Mouse (Mus musculus) T-helper 17 cell (primary cell): ENCODE data around the gene Catsper2.
"Not testable (repeated sequence)": the region's sequence is repeated elsewhere in the genome, so short reads cannot be mapped to it uniquely, and the experiment has no call there.

Experiments
- in situ Hi-C, 2 experiments: fragments of 300-600 bp; cut with MboI, MseI; formaldehyde crosslinking; loops; 1 replicate in 1 of 2; 2 replicates in 1 of 2; pipeline ENCODE4 v1.15.1; 2025; ENCODE audit warnings: high pct_unique_total_duplicates in 2 of 2

The Catsper2 gene

DNA sequence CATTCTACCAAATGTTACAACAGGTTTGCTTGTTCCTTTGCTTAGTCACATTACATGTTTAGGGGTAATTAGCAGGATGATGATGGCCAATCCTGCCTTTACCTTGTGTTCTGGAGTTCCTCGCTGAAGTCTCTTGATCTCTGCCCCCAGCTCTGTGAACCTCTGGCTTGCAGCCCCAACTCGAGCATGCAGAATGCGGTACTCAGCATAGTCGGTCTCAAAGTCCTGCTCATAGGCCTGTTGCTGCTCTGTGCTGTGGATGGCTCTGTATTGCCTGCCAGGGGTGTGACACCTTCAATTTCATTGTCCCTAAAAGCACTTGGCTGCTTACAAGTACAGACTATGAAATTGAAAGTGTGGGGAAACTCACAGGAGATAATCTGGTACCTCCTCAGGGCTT is 26.2 kb upstream of the Catsper2 start:
- in situ Hi-C loops, result loop anchor here in 1 of 2 experiments (5.0 kb wide), 1 partner anchor 32 kb away; no protein-coding TSS in a partner anchor

- in situ Hi-C loops, result no loop called here
Observed at GRCm38 (mm10) chr2:121434854-121435253, 21.3 kb upstream of the Catsper2 start.

GRCm38 (mm10) chr2:121425890-121426289 is 12.3 kb upstream of the Catsper2 start:
- in situ Hi-C loops, result no loop called here

DNA sequence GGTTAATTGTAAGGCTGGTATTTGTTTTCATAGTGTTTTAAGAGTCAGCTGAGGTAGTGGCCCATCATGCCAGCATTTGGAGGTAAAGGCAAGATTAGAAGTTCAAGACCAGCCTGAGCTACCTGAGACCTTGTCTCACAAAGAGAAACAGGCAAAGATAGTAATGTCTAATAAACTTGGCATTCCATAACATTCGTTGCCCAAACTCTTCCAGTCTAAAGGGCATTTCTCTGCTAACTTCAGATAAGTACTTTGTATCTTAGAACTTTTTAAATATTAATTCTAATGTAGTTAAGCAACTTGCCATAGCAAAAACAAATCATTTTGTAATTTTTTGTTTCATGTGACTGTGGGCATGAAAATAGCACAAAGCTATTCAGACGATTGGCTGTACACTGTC is 9.6 kb upstream of the Catsper2 start:
- in situ Hi-C loops, result no loop called here

DNA sequence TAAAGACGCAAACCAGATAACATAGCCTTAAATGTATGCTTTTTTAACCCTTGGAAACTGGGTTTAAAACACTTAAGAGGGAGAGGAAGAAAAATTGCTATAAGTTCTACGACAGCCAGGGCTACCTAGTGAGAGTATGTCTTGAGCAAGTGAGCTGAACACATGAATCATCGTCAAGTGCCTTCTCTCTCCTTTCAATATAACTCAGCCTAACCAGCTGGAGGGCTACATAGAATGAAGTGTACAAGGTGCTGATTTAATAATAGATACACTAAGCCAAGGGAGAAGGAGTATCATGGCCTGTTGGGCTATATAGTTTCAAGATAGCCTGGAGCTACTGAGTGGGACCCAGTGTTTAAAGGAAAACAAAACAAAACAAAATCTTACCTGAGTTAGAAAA is 4.9 kb upstream of the Catsper2 start:
- in situ Hi-C loops, result no loop called here

DNA sequence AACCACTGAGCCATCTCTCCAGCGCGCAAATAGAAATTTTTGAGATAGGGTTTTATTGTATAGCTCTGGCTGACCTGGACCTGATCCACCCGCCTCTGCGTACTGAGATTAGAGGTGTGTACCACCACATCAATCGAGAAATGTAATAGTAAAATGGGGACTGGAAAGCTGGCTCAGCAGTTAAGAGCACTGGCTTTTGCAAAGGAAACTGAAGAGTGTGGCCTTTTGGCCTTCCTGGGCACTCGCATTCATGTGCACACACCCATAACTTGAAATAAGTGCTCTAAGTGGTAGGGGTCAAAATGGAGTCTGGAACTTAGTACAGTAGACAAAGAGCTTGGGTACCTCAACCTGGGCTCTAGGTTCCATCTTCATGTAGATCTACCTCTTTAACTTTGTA is 2.8 kb upstream of the Catsper2 start:
- in situ Hi-C loops, result no loop called here

DNA sequence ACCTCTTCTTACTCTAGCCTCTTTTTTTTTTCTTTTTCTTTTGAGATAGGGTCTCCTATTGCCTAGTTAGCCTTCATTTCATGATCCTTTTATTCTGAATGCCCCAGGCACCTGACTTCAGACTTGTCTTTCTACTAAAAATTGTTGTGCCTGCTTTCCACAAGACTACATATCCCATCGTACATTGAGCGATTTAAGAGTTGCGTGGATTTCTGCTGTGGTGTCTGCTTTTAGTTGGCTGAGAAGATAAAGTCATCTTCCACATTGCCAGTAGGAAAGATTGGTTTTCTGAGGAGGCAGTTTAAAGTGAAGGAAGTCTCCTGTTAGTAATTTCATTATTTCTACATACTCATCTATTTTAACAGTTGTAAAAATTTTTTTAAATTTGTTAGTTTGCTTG is 2.0 kb upstream of the Catsper2 start:
- in situ Hi-C loops, result no loop called here

DNA sequence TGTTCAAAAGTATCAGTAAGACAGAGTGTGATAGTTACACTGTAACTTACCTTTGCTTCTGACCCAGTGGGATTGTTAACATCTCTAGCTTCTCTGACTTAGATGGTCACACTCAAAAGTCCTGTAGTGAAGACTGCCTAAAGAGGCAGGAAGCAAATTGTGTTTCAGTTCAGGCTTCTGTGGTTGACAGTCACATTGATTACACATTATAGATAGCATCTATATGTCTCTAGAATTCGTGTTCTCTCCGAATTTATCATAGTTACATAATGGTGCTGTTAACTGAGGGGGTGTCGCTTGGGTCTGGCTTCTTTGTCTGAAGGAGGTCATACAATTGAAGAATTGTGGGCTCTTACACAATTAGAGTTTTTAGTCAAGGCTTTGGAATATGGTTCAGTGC is 1.5 kb upstream of the Catsper2 start:
- in situ Hi-C loops, result no loop called here

DNA sequence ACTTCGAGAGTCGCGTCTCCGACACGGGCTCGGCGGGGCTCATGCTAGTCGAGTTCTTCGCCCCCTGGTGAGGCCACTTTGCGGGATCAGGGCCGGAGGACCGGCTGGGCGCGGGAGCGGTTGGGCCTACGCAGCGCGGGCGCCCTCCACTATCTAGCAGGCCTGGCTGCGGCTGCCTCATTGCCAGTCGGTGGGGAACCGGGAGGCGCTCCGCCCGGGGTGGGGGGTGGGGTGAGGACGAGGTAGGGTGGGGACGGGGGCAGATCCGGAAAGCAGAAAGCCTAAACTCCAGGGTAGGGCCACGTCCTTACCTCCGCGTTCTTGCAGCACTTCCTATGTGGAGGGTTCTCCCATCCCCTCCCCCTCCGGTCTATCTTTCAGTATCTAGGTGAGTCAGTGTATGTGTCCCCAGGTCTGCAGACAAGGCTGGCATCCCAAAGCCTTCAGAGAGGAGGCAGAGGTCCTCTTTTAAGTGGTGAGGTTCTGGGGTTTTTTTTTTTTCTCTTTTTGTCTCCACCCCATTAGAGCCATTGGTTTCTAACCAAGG is 620 bp upstream of the Catsper2 start:
- in situ Hi-C loops, result no loop called here

GRCm38 (mm10) chr2:121412843-121413386 is 677 bp downstream of the Catsper2 start:
- in situ Hi-C loops, result no loop called here

DNA sequence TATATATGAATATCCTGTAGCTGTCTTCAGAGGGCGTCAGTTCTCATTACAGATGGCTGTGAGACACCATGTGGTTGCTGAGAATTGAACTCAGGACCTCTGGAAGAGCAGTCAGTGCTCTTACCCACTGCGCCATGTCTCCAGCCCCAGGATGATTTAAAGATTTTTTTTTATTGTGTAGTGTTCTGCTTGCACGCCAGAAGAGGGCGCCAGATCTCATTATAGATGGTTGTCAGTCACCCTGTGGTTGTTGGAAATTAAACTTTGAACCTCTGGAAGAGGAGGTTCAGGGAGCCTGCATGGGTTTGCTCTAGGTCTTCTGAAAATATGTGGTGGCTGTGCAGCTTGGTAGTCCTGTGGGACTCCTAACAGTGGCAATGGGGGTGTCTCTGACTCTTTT is 5.4 kb downstream of the Catsper2 start:
- in situ Hi-C loops, result loop anchor here in 1 of 2 experiments (5.0 kb wide), 1 partner anchor 34 kb away; the partner anchor contains the start of gene Ell3

DNA sequence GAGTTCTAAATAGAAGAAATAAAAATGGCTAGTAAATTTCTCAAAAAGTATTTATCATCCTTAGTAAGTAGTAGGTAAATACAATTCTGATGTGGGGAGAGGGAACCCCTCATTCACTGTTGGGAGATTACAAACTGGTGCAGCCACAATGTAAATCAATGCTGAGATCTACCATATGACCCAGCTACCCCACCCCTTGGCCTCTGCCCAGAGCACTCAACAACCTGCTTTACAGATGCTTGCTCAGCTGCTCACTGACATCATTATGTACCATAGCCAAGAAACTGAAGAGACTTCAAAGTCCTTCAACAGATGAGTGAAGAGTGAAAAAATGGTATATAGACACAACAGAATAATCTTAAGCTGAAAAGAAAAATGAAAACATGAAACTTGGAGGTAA is 10.3 kb downstream of the Catsper2 start:
- in situ Hi-C loops, result no loop called here

DNA sequence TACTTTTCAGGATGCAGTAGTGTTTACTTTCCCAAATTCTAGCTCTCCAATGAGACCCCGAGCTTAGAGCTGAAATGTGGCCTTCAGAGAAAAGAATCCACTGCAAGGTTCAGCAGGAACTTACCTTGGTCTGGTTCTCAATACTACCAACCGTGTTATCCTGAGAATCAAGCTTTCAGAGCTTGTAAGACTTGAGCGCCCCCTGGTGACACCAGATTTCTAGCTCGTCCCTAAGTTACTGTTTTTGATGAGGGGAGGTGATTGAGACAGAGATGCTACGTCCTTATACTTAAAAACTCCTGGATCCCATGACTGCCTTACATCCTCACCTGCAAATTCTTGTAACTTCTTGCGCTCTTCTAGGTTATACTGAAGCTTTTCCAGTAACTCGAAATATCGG is 17.0 kb downstream of the Catsper2 start:
- in situ Hi-C loops, result loop anchor here in 1 of 2 experiments (5.0 kb wide), 2 partner anchors 39 to 214 kb away; partner anchors contain the start of genes Ckmt1 and Ppip5k1

- in situ Hi-C loops, result not testable (repeated sequence)
Observed at GRCm38 (mm10) chr2:121386961-121387575, 26.5 kb downstream of the Catsper2 start, which contains the start of gene Strc. Gene Strc, minus strand, starts transcription at chr2:121387168.

- in situ Hi-C loops, result loop anchor here in 1 of 2 experiments (5.0 to 25.0 kb wide), 2 partner anchors 47 to 1637 kb away; partner anchors contain the start of gene Itpka
Observed at GRCm38 (mm10) chr2:121374766-121375165, 38.8 kb downstream of the Catsper2 start.

DNA sequence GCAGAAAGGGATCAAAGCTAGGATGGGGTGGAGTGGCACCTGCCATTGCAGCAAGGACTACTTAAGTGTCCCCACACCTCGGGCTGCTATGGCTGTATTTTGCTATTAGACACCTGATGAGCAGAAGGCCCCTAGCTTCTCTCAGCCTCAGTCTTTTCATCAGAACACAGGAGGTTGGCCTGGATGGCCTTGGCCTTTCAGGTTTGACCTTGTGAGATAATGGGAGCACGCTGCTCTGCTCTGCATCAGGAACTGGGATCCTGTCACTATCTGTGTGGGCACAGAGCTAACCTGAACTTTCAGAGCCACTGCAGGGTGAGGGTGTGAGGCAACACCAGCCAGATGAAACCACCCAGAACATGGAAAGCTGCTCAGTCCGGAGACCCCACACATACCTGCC is 41.3 kb downstream of the Catsper2 start:
- in situ Hi-C loops, result loop anchor here in 1 of 2 experiments (5.0 to 25.0 kb wide), 2 partner anchors 45 to 1635 kb away; partner anchors contain the start of gene Itpka

GRCm38 (mm10) chr2:121370921-121371320 is 42.7 kb downstream of the Catsper2 start:
- in situ Hi-C loops, result loop anchor here in 1 of 2 experiments (5.0 to 25.0 kb wide), 2 partner anchors 44 to 1634 kb away; partner anchors contain the start of gene Itpka

GRCm38 (mm10) chr2:121368831-121369230 is 44.8 kb downstream of the Catsper2 start:
- in situ Hi-C loops, result loop anchor here in 1 of 2 experiments (25.0 kb wide), 1 partner anchor 1632 kb away; the partner anchor contains the start of gene Itpka

GRCm38 (mm10) chr2:121363656-121364055 is 49.9 kb downstream of the Catsper2 start:
- in situ Hi-C loops, result loop anchor here in 1 of 2 experiments (25.0 kb wide), 1 partner anchor 1626 kb away; the partner anchor contains the start of gene Itpka

- in situ Hi-C loops, result loop anchor here (5.0 to 25.0 kb wide), 2 partner anchors 38 to 1622 kb away; partner anchors contain the start of gene Itpka (in 1 of the 2)
Observed at GRCm38 (mm10) chr2:121359461-121359860, 54.1 kb downstream of the Catsper2 start.

DNA sequence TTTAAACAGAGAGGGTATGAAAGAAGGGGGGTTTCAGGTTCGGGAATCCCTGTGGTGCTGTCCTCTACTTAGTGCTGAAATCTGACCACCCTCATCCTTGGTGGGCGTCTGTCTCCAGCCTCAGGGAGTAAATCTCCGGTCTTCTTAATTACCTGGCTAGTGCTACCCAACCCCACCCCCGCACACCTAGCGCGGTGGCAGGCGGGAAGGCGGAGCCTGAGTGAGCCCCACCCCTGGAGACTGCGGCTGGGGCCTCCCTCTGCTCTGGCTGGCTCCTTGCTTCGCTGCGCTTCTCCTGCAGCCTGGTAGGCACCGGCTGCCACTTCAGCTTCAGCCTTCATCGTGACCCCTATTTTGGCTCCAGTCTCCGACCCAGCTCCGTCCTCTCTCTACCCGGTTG is 55.2 kb downstream of the Catsper2 start:
- in situ Hi-C loops, result loop anchor here (5.0 to 25.0 kb wide), 2 partner anchors 39 to 1621 kb away; partner anchors contain the start of gene Itpka (in 1 of the 2)

DNA sequence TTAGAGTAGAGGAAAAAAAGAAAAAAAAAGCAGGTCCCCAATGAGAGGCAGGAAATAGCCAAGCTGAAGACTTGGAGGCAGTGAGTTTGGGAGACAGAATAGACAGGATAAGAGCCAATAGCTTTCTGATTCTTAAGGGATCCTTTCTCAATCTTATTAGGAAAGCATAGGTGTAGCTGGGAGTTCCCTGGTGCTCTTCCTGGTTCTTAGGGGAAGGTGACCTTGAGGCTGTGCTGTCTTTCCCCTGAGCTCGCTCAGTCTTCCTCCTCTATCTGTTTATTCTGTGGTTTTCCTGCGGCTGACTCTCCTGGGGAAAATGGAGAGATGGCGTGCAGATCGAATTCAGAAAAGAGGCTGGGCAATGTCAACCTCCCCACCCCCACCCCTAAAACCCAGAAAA is 55.6 kb downstream of the Catsper2 start:
- in situ Hi-C loops, result loop anchor here (5.0 to 25.0 kb wide), 2 partner anchors 39 to 1621 kb away; partner anchors contain the start of gene Itpka (in 1 of the 2)
